Mouse (Mus musculus) neural tube, embryonic 13.5 days (tissue): Measurements from ENCODE around the gene Prkar2b. TPM values are rescaled to one million over a fixed set of nuclear protein-coding genes. Genes with fewer than 3 reads are reported as not detected.

Experiments
- ATAC-seq: fragments of 200-750 bp; cut with Nextera tagmentation; 2 replicates; pipeline ENCODE4 v1.8.0; 2017; ENCODE audit warnings: low read depth, mild to moderate bottlenecking, moderate TSS enrichment, moderate library complexity
- H3K27ac ChIP-seq: fragments of 300-500 bp; sonication (generic); replicated peaks from 2 replicates; pipeline ENCODE4 v1.5.1; 2015; ENCODE audit warnings: moderate library complexity, mild to moderate bottlenecking, inconsistent platforms
- H3K27me3 ChIP-seq: fragments of 300-500 bp; sonication (generic); 2 replicates; pipeline ENCODE4 v1.6.1; 2015; ENCODE audit warnings: mild to moderate bottlenecking, inconsistent platforms
- H3K36me3 ChIP-seq: fragments of 300-500 bp; sonication (generic); 2 replicates; pipeline ENCODE4 v1.6.1; 2015; ENCODE audit warnings: mild to moderate bottlenecking, inconsistent platforms
- H3K4me1 ChIP-seq: fragments of 300-500 bp; sonication (generic); replicated peaks from 2 replicates; pipeline ENCODE4 v1.6.1; 2015; ENCODE audit warnings: inconsistent platforms
- H3K4me2 ChIP-seq: fragments of 300-500 bp; sonication (generic); 2 replicates; pipeline ENCODE4 v1.6.1; 2015; ENCODE audit warnings: inconsistent platforms, mild to moderate bottlenecking, moderate library complexity
- H3K4me3 ChIP-seq: fragments of 300-500 bp; sonication (generic); 2 replicates; pipeline ENCODE4 v1.5.1; 2015; ENCODE audit warnings: mild to moderate bottlenecking, inconsistent platforms
- H3K9ac ChIP-seq: fragments of 300-500 bp; sonication (generic); 2 replicates; pipeline ENCODE4 v1.6.1; 2015; ENCODE audit warnings: moderate library complexity, mild to moderate bottlenecking, inconsistent platforms
- H3K9me3 ChIP-seq: fragments of 300-500 bp; sonication (generic); 2 replicates; pipeline ENCODE4 v1.6.1; 2016; ENCODE audit warnings: inconsistent platforms
- WGBS: fragments of 180-500 bp; shearing (Covaris S2); methylation state at CpG from one replicate; pipeline ENCODE4 v1.1.7; 2015; 5-methylcytosine and 5-hydroxymethylcytosine counted together
- polyA plus RNA-seq: library from polyadenylated mRNA; unstranded; fragments of >200 nt; fragmentation: Nextera tagmentation; extraction: Ambion mirVana; gene quantifications from 2 replicates; pipeline ENCODE4 v1.2.1, GENCODE M21; 2015

Gene Prkar2b
- polyA plus RNA-seq, 1 experiment from 2014 or later: 95.9 TPM

GRCm38 (mm10) chr12:31977613-31978195, 83.4 kb downstream of the Prkar2b start:
- no peak overlapping the region for H3K27ac ChIP-seq
- no peak for ATAC-seq

GRCm38 (mm10) chr12:31976544-31976943, 84.6 kb downstream of the Prkar2b start:
- H3K36me3 ChIP-seq: peaks cover 7% of the 10 kb centered on the region
- H3K9me3 ChIP-seq: no peaks in the 10 kb centered on the region
- H3K9ac ChIP-seq: no peak overlapping the region
- H3K27me3 ChIP-seq: no peaks in the 10 kb centered on the region
- no peak overlapping the region for H3K27ac ChIP-seq
- H3K4me2 ChIP-seq: no peak overlapping the region
- H3K4me1 ChIP-seq: no peaks in the 10 kb centered on the region; the same call in 1 of the 2 replicates
- WGBS: 58% methylated on average over 7 of the region's 7 CpGs
- no peak overlapping the region for H3K4me3 ChIP-seq
- ATAC-seq: no peak

More at GRCm38 (mm10) chr12:31977613-31978195, 83.4 kb downstream of the Prkar2b start:
- Histone ChIP-seq H3K4me3 (no peak overlapping the region), H3K27me3 (no peaks in the 10 kb centered on the region), H3K9ac (no peak overlapping the region), H3K36me3 (no peaks in the 10 kb centered on the region), H3K9me3 (no peaks in the 10 kb centered on the region), H3K4me2 (no peak overlapping the region), H3K4me1 (no peaks in the 10 kb centered on the region; the same call in 1 of the 2 replicates)
- WGBS: 60% methylated on average over 12 of the region's 12 CpGs

GRCm38 (mm10) chr12:31973473-31974172, 87.5 kb downstream of the Prkar2b start:
- Histone ChIP-seq H3K4me1 (no peaks in the 10 kb centered on the region; the same call in 1 of the 2 replicates), H3K4me2 (no peak overlapping the region), H3K27ac (0 out of 2 replicates have a peak overlapping the region, but pooled peaks have one; percentile 23), H3K4me3 (no peak overlapping the region), H3K9me3 (no peaks in the 10 kb centered on the region), H3K36me3 (peaks cover 15% of the 10 kb centered on the region), H3K27me3 (no peaks in the 10 kb centered on the region), H3K9ac (no peak overlapping the region)
- peak; percentile 89 for ATAC-seq
- 58% methylated on average over 13 of the region's 13 CpGs for WGBS

- 89% methylated on average over 8 of the region's 8 CpGs for WGBS
- Histone ChIP-seq H3K4me1 (no peaks in the 10 kb centered on the region; the same call in 1 of the 2 replicates), H3K4me2 (no peak overlapping the region), H3K27me3 (no peaks in the 10 kb centered on the region), H3K4me3 (no peak overlapping the region), H3K9ac (no peak overlapping the region), H3K36me3 (peaks cover 15% of the 10 kb centered on the region), H3K27ac (no peak overlapping the region), H3K9me3 (no peaks in the 10 kb centered on the region)
- ATAC-seq: no peak
Measured at GRCm38 (mm10) chr12:31971547-31971946, 89.5 kb downstream of the Prkar2b start.

- Histone ChIP-seq H3K9ac (no peak overlapping the region), H3K27ac (no peak overlapping the region), H3K4me1 (no peaks in the 10 kb centered on the region; the same call in 1 of the 2 replicates), H3K4me3 (no peak overlapping the region), H3K4me2 (no peak overlapping the region), H3K27me3 (no peaks in the 10 kb centered on the region), H3K9me3 (no peaks in the 10 kb centered on the region), H3K36me3 (peaks cover 21% of the 10 kb centered on the region)
- ATAC-seq: no peak
- WGBS: 10% methylated on average over 1 of the region's 1 CpGs
Measured at GRCm38 (mm10) chr12:31969111-31969510, 92.0 kb downstream of the Prkar2b start.

GRCm38 (mm10) chr12:31967536-31967935, 93.6 kb downstream of the Prkar2b start:
- Histone ChIP-seq H3K4me1 (no peaks in the 10 kb centered on the region), H3K27me3 (no peaks in the 10 kb centered on the region), H3K4me2 (no peak overlapping the region), H3K9me3 (no peaks in the 10 kb centered on the region), H3K36me3 (peaks cover 29% of the 10 kb centered on the region), H3K4me3 (no peak overlapping the region), H3K9ac (no peak overlapping the region), H3K27ac (no peak overlapping the region)
- ATAC-seq: peak; percentile 73; the same call in 1 of the 2 replicates
- 1% methylated on average over 2 of the region's 2 CpGs for WGBS

- Histone ChIP-seq H3K4me1 (no peaks in the 10 kb centered on the region), H3K4me3 (no peak overlapping the region), H3K27ac (no peak overlapping the region), H3K9ac (no peak overlapping the region), H3K27me3 (no peaks in the 10 kb centered on the region), H3K36me3 (peaks cover 21% of the 10 kb centered on the region), H3K4me2 (no peak overlapping the region), H3K9me3 (no peaks in the 10 kb centered on the region)
- WGBS: 89% methylated on average over 4 of the region's 4 CpGs
- ATAC-seq: no peak
Measured at GRCm38 (mm10) chr12:31966405-31966804, 94.7 kb downstream of the Prkar2b start.

- Histone ChIP-seq H3K9me3 (no peaks in the 10 kb centered on the region), H3K9ac (no peak overlapping the region), H3K4me1 (no peaks in the 10 kb centered on the region), H3K36me3 (peaks cover 19% of the 10 kb centered on the region), H3K27ac (no peak overlapping the region), H3K4me2 (no peak overlapping the region), H3K27me3 (no peaks in the 10 kb centered on the region), H3K4me3 (no peak overlapping the region)
- 92% methylated on average over 12 of the region's 12 CpGs for whole genome bisulfite sequencing
- ATAC-seq: no peak
Measured at GRCm38 (mm10) chr12:31965517-31966212, 95.4 kb downstream of the Prkar2b start.

- no peak overlapping the region for H3K4me3 ChIP-seq
Measured at GRCm38 (mm10) chr12:31964074-31964473, 97.0 kb downstream of the Prkar2b start.

GRCm38 (mm10) chr12:31955843-31956242, 105.3 kb downstream of the Prkar2b start:
- Histone ChIP-seq H3K27me3 (no peaks in the 10 kb centered on the region), H3K4me3 (no peak overlapping the region), H3K9ac (no peak overlapping the region), H3K4me1 (peaks cover 5% of the 10 kb centered on the region), H3K9me3 (no peaks in the 10 kb centered on the region), H3K36me3 (peaks cover 4% of the 10 kb centered on the region; the same call in 1 of the 2 replicates), H3K27ac (no peak overlapping the region), H3K4me2 (no peak overlapping the region)
- 91% methylated on average over 4 of the region's 4 CpGs for WGBS
- no peak for ATAC-seq

More at GRCm38 (mm10) chr12:31964074-31964473, 97.0 kb downstream of the Prkar2b start:
- Histone ChIP-seq H3K9me3 (no peaks in the 10 kb centered on the region), H3K4me2 (no peak overlapping the region), H3K4me1 (no peaks in the 10 kb centered on the region), H3K27ac (no peak overlapping the region), H3K36me3 (peaks cover 21% of the 10 kb centered on the region), H3K27me3 (no peaks in the 10 kb centered on the region), H3K9ac (no peak overlapping the region)
- 79% methylated on average over 6 of the region's 6 CpGs for WGBS
- no peak for ATAC-seq

GRCm38 (mm10) chr12:31950659-31951031, 110.5 kb downstream of the Prkar2b start:
- no peaks in the 10 kb centered on the region for H3K36me3 ChIP-seq
- peak overlapping the region; percentile 63 for H3K9ac ChIP-seq
- ATAC-seq: no peak
- no peaks in the 10 kb centered on the region for H3K9me3 ChIP-seq
- H3K4me1 ChIP-seq: peaks cover 15% of the 10 kb centered on the region
- H3K4me2 ChIP-seq: peak overlapping the region; percentile 71
- 6% methylated on average over 9 of the region's 9 CpGs for WGBS
- H3K27me3 ChIP-seq: no peaks in the 10 kb centered on the region
- H3K27ac ChIP-seq: peak overlapping the region; percentile 85
- peak overlapping the region; percentile 41 for H3K4me3 ChIP-seq
